Mouse (Mus musculus): ENCODE results near the gene Cdh4.

Cdh4 gene

GRCm38 (mm10) chr2:179442191-179442540 lies at the start of gene Cdh4:
Cdh4 (plus strand) TSS chr2:179442431.
- DNase-seq, result peak in 1 of 2 experiments; percentile 7

- DNase-seq, result no peak
These were observed 46.8 kb upstream of the Cdh4 start for GRCm38 (mm10) chr2:179395442-179395841.

GRCm38 (mm10) chr2:179399645-179400249 lies 42.5 kb upstream of the Cdh4 start:
- DNase-seq, result no peak

GRCm38 (mm10) chr2:179410866-179411561 lies 31.2 kb upstream of the Cdh4 start:
- no peak for DNase-seq

GRCm38 (mm10) chr2:179412966-179413365 lies 29.3 kb upstream of the Cdh4 start:
- DNase-seq, result no peak

GRCm38 (mm10) chr2:179414253-179414652 lies 28.0 kb upstream of the Cdh4 start:
- DNase-seq, result no peak

GRCm38 (mm10) chr2:179414704-179415103 lies 27.5 kb upstream of the Cdh4 start:
- no peak for DNase-seq

- DNase-seq, result no peak
These were observed 26.3 kb upstream of the Cdh4 start for GRCm38 (mm10) chr2:179415892-179416403.

- no peak for DNase-seq
These were observed 25.5 kb upstream of the Cdh4 start for GRCm38 (mm10) chr2:179416587-179417227.

GRCm38 (mm10) chr2:179425602-179426001 lies 16.6 kb upstream of the Cdh4 start:
- DNase-seq, result no peak

GRCm38 (mm10) chr2:179428889-179429288 lies 13.3 kb upstream of the Cdh4 start:
- no peak for DNase-seq

GRCm38 (mm10) chr2:179440161-179440560 lies 2.1 kb upstream of the Cdh4 start:
- no peak for DNase-seq

- DNase-seq, result no peak
These were observed 1.1 kb upstream of the Cdh4 start for GRCm38 (mm10) chr2:179441086-179441485.

- DNase-seq, result no peak
These were observed 514 bp upstream of the Cdh4 start for GRCm38 (mm10) chr2:179441717-179442116.

- DNase-seq, result peak in 1 of 2 experiments; percentile 6
These were observed 452 bp downstream of the Cdh4 start for GRCm38 (mm10) chr2:179442541-179443225.

GRCm38 (mm10) chr2:179443226-179443815 lies 1.1 kb downstream of the Cdh4 start:
- DNase-seq, result no peak

GRCm38 (mm10) chr2:179443959-179444358 lies 1.7 kb downstream of the Cdh4 start:
- DNase-seq, result no peak

GRCm38 (mm10) chr2:179448256-179448655 lies 6.0 kb downstream of the Cdh4 start:
- DNase-seq, result no peak

- DNase-seq, result no peak
These were observed 6.8 kb downstream of the Cdh4 start for GRCm38 (mm10) chr2:179449018-179449417.

- no peak for DNase-seq
These were observed 17.0 kb downstream of the Cdh4 start for GRCm38 (mm10) chr2:179459196-179459595.

- no peak for DNase-seq
These were observed 17.4 kb downstream of the Cdh4 start for GRCm38 (mm10) chr2:179459606-179460005.

- DNase-seq, result no peak
These were observed 21.3 kb downstream of the Cdh4 start for GRCm38 (mm10) chr2:179463514-179463913.
